Mouse (Mus musculus) monocyte, adult 5-6 weeks (primary cell): Measurements from ENCODE around the gene Zfp473. TPM values are rescaled to one million over a fixed set of nuclear protein-coding genes. Genes with fewer than 3 reads are reported as not detected.

Source experiments
- ATAC-seq: fragments of 153-309, 156-312 bp; replicated peaks from 2 replicates; pipeline ENCODE4 v1.8.0; 2017; ENCODE audit warnings: mild to moderate bottlenecking; ENCODE audit not compliant: low TSS enrichment, insufficient number of reproducible peaks, severe bottlenecking, poor library complexity, low FRiP score
- total RNA-seq: library from RNA; stranded (forward); fragments of 200-1000, 200-491, 200-594 nt; gene quantifications from 3 replicates; pipeline ENCODE4 v1.2.3, GENCODE M21; 2017

Gene Zfp473
- total RNA-seq, 1 experiment from 2014 or later: 1.0 TPM

- ATAC-seq: no peak
Observed at GRCm38 (mm10) chr7:44683656-44684055, 67.2 kb downstream of the Zfp473 start.

Other genes with a start within 250 kb of the Zfp473 start
- gene Mybpc2, start 226.4 kb downstream of the Zfp473 start, total RNA-seq: 10.7 TPM in 1 of 3 replicates, not detected in the others
- gene Spib, start 219.0 kb downstream of the Zfp473 start, total RNA-seq: 11.0 to 17.1 TPM (median 14.5 TPM) in 3 replicates
- 16.1 to 42.8 TPM (median 23.8 TPM) in 3 replicates for gene Pold1, start 202.2 kb downstream of the Zfp473 start, total RNA-seq
- gene Nr1h2, start 197.1 kb downstream of the Zfp473 start, total RNA-seq: 140 to 243 TPM (median 153 TPM) in 3 replicates
- gene Napsa, start 178.7 kb downstream of the Zfp473 start, total RNA-seq: 162 to 248 TPM (median 207 TPM) in 3 replicates
- 0.19 to 0.43 TPM (median 0.38 TPM) in 3 replicates for gene Kcnc3, start 160.4 kb downstream of the Zfp473 start, total RNA-seq
- gene Myh14, start 80.2 kb downstream of the Zfp473 start, total RNA-seq: not detected in 3 replicates
- not detected in 3 replicates for gene Izumo2, start 42.3 kb downstream of the Zfp473 start, total RNA-seq
- gene Vrk3, start 2.6 kb downstream of the Zfp473 start, total RNA-seq: 33.2 to 49.0 TPM (median 42.5 TPM) in 3 replicates
- 34.3 to 35.3 TPM (median 35.2 TPM) in 3 replicates for gene Nup62, start 65.0 kb upstream of the Zfp473 start, total RNA-seq
- 1.1 to 5.2 TPM (median 3.7 TPM) in 3 replicates for gene Il4i1, start 65.3 kb upstream of the Zfp473 start, total RNA-seq
- 1.1 to 2.8 TPM (median 2.8 TPM) in 3 replicates for gene Atf5, start 65.6 kb upstream of the Zfp473 start, total RNA-seq
- 11.6 to 33.0 TPM (median 13.0 TPM) in 3 replicates for gene Akt1s1, start 97.9 kb upstream of the Zfp473 start, total RNA-seq
- gene Tbc1d17, start 98.0 kb upstream of the Zfp473 start, total RNA-seq: 33.8 to 69.8 TPM (median 57.7 TPM) in 3 replicates
- gene Pnkp, start 106.1 kb upstream of the Zfp473 start, total RNA-seq: 68.9 to 89.5 TPM (median 71.5 TPM) in 3 replicates
- 7.2 to 11.9 TPM (median 7.4 TPM) in 3 replicates for gene Ptov1, start 118.7 kb upstream of the Zfp473 start, total RNA-seq
- 8.2 to 15.1 TPM (median 8.9 TPM) in 3 replicates for gene Med25, start 141.7 kb upstream of the Zfp473 start, total RNA-seq
- 10.8 to 19.1 TPM (median 16.1 TPM) in 3 replicates for gene Fuz, start 145.0 kb upstream of the Zfp473 start, total RNA-seq
- gene Ap2a1, start 178.4 kb upstream of the Zfp473 start, total RNA-seq: 10.3 to 21.7 TPM (median 21.0 TPM) in 3 replicates
- gene Tsks, start 192.2 kb upstream of the Zfp473 start, total RNA-seq: not detected in 3 replicates
- not detected in 3 replicates for gene Cpt1c, start 223.8 kb upstream of the Zfp473 start, total RNA-seq
- gene Prmt1, start 235.5 kb upstream of the Zfp473 start, total RNA-seq: 57.2 to 80.2 TPM (median 58.1 TPM) in 3 replicates
- gene Irf3, start 246.6 kb upstream of the Zfp473 start, total RNA-seq: 83.1 to 122 TPM (median 104 TPM) in 3 replicates
- 2.7 to 13.0 TPM (median 7.7 TPM) in 3 replicates for gene Bcl2l12, start 247.7 kb upstream of the Zfp473 start, total RNA-seq